Mouse (Mus musculus) heart, postnatal 4 days (tissue): ENCODE measurements at regions not wholly inside any gene's neighbourhood (a gene's known extent, or its start where the extent isn't known, plus 50 kb on each side); places are given as distances from the start of the nearest gene placed in this dataset.
A peak's percentile ranks its signal among the peaks of the same experiment; 100 is the strongest.

Experiments
- DNase-seq: peaks from one replicate; pipeline ENCODE4 v3.0.0; 2021

GRCm38 (mm10) chr16:30652692-30653091 lies 53.2 kb downstream of the Fam43a start:
- DNase-seq: no peak

DNA sequence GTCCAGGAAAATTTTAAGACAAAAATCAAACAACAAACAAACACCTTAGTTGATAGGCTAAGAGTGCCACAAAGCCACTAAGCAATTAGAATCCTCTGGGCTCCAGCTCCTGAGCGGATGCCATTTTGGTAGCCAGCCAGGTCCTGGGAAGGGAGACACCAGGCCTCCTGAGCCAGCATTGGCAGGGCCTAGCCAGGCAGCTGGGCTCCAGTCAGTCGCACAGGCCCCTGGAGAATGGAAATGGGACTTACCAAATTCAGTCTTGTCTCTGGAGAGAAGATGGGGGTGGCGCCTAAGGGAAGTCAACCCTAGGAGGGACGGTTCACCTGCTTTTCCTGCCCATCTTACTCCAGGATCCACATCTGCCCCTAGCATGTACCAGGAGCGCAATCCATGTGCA lies 54.3 kb downstream of the Fam43a start:
- DNase-seq: peak; percentile 76

- DNase-seq: peak; percentile 66
Observed at GRCm38 (mm10) chr16:30654226-30654625, 54.7 kb downstream of the Fam43a start.

- peak; percentile 47 for DNase-seq
Observed at GRCm38 (mm10) chr16:30655798-30656221, 56.3 kb downstream of the Fam43a start.

DNA sequence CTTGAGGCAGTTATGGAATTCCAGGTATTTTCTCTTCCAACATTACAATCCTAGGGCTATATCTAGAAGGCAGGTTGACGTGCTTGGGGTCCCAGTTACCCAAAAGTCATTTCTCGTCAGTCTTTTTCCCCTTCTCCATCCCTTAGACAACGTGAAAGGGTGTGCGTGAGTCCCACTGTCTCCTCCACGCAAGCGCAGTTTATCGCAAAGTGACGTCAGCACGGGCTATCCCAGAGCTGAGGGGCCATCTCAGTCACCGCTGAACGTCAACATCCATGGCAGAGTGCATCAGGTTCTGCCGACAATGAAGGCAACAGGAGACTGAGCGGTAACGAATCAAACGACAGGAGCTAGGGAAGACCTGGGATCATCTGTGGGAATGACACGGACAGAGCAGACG lies 57.4 kb downstream of the Fam43a start:
- DNase-seq: no peak

- DNase-seq: no peak
Observed at GRCm38 (mm10) chr16:30658921-30659320, 59.4 kb downstream of the Fam43a start.

DNA sequence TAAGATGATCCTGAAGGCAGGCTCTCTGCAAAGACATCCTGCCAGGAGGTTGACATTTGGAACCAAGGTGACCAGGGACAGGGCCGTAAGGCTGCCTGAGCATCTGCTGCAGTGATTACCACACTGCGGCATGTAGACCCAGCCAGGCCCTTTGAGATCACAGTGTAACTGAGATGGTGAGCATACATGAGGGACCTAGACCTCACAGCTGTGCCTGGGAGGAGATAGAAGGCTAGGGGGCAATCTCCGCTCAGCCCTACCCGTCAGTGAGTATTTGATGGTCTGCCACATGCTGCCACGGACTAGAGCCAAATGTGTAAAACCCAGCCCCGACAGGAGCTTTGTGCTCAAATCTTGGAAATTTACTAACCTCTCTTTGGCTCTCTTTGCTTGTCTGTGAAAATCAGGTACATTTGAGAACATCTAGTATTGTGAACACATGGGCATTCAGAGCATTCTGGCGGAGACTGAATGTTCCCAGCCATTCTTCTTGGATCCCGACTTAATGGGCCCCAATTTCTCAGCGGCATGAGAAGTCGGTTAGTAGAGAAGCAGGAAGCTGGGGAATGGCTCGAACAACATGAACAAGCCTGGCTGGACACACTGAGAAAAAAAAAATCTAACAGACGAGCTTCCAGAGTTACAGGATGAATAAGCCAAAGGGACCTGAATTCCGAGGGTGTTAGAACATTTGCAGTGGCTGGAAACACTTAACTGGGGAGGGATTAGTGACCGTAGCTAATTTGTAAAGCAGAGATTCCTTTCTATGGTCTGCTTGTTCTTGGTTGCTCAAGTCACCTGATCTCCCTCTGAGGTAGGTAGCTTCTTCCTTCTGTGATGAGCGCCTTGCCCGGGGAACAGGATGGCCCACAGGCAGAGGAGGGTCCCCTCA lies 61.8 kb downstream of the Fam43a start:
- DNase-seq: no peak

DNA sequence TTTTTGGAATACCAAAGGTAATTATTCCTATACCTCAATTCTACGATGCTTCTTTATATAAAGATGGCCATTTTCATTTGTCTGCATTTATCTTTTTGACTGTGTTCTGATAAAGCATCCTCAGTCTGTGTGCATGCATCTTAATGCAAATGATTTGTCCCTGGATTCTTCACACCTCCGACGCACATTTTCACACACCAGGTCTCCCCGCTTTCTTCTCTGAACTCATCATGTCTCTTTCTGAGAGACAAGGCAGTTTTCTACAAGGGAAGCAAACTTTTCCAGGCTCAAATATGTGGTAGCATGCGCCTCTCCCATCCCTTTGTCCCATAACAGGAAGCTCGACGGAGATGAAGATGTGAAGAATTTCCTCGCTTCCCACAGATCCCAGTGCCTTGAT lies 63.5 kb downstream of the Fam43a start:
- DNase-seq: no peak

DNA sequence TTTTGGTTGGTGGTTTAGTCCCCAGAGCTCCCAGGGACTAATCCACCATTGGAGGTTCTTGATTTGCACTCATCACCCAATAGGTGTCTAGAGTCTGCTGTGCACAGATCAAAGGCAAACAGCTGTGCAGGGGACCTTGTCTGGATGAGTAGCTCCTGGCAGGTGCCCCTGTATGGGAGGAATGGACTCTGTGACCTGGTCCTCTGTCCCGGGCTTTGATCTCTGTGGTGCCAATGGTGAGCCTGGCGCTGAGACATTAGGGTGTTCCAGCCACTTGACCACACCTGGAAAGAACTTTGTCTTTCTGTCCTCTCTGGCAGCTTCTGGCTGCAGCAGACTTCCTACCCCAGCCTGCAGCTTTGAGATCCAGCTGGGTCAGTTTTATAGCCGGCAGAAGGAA lies 64.4 kb downstream of the Fam43a start:
- no peak for DNase-seq

- no peak for DNase-seq
Observed at GRCm38 (mm10) chr16:30664433-30664832, 64.9 kb downstream of the Fam43a start.

GRCm38 (mm10) chr16:30665881-30666280 lies 66.4 kb downstream of the Fam43a start:
- no peak for DNase-seq

- no peak for DNase-seq
Observed at GRCm38 (mm10) chr16:30669883-30670282, 70.4 kb downstream of the Fam43a start.

DNA sequence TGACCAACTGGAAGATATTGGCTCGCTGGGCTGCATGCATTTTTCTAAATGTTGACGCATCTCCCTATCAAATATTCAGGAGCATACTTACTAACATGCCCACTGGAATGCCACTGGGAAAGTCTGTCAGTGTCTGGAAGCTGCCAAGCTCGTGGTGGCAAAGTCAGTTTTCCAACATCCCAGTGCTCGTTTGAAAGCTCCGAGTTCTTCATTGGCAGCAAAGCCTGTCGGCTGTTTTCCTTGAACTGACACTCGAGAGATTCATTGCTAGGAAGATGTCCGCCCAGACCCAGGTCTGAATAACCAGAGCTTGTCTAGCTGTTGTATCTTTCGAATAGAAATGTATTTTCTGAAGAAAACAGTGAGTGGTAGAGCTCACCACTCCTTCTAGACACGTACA lies 72.1 kb downstream of the Fam43a start:
- DNase-seq: no peak

- no peak for DNase-seq
Observed at GRCm38 (mm10) chr16:30672776-30673550, 73.4 kb downstream of the Fam43a start.

GRCm38 (mm10) chr16:30673662-30674061 lies 74.1 kb downstream of the Fam43a start:
- DNase-seq: no peak

DNA sequence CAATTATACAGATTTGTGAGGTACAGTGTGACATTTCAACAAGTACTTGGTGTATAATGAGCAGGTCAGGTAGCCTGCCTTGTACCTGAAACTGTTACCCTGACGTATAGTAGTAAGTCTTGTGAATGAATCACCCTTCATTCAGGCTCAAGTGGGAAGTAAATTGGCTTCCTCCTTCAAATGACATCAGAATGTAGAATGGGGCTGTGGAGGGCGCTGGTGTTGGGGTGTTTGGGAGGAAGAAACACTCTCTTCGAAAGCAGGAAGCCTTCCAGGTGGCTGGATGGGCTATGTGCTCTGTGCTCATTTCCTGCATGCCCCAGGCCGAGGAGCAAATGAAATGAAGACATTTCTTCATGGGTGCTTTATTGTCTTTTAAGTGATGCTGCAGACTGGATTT lies 76.3 kb downstream of the Fam43a start:
- no peak for DNase-seq

DNA sequence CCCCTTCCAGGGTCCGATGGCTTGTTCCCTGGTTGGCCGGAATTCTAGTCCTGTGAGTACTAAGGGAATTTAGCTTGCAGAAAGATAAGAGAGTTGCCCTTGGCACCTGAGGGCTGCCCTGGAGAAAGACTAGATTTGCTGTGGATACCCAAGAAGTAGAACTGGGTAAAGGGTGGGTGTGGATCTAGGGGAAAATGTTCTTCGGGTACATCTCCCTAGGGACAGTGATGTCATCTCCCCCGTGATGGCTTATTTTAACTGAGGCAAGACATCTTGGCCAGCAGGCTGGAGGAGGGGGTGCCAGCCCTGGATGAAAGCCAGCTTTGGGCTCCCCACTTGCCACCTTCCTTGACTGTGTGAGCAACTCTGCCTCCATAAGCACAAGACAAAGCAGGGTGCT lies 77.5 kb downstream of the Fam43a start:
- no peak for DNase-seq

- no peak for DNase-seq
Observed at GRCm38 (mm10) chr16:30677896-30678707, 78.6 kb downstream of the Fam43a start.

GRCm38 (mm10) chr16:30678708-30679492 lies 79.4 kb downstream of the Fam43a start:
- DNase-seq: no peak

- DNase-seq: no peak
Observed at GRCm38 (mm10) chr16:30679493-30679811, 79.9 kb downstream of the Fam43a start.

GRCm38 (mm10) chr16:30681421-30681820 lies 81.9 kb downstream of the Fam43a start:
- no peak for DNase-seq

- DNase-seq: no peak
Observed at GRCm38 (mm10) chr16:30683986-30684385, 84.5 kb downstream of the Fam43a start.
